Mouse (Mus musculus) fat pad, adult 2 months (tissue): ENCODE data around the gene Slc25a22.

Experiments used
- DNase-seq: peaks from one replicate; pipeline ENCODE4 v3.0.0-alpha.2; 2011; ENCODE audit warnings: low read depth, low spot score; ENCODE audit errors: extremely low read depth

Slc25a22 gene

GRCm38 (mm10) chr7:141436523-141436892, 1.2 kb downstream of the Slc25a22 start:
- no peak for DNase-seq

DNA sequence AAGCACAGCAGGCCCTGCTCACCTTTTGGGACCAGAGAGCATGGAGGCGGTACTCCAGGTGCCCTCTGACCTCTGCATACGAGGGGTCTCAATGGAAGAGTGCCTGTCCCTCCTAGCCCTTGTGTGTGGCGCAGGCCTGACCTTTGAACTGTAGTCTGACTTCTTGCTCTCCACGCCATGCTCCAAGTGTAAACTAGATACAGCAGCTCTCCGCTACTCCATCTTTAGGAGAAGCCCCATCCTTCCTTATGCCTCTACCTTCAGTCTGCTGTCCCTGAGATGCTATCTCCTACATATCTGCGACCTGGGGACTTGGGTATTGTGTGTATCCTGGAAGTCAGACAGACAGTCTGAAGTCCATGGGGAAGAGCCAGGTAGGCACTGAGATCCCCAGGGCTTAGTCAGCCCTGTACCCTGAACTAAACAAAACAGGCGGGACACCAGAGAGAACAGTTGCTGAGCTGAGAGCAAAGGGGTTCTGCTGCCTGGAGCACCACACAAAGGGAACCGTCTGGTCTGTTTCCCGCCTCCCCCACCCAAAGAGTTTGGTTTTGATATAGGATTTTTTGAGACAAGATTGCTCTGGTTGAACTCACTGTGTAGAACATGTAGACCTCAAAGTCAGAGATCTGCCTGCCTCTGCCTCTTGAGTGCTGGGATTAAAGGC, 1.7 kb downstream of the Slc25a22 start:
- no peak for DNase-seq

GRCm38 (mm10) chr7:141435129-141435855, 2.4 kb downstream of the Slc25a22 start:
- no peak for DNase-seq

GRCm38 (mm10) chr7:141434464-141434863, 3.2 kb downstream of the Slc25a22 start:
- DNase-seq = no peak

- no peak for DNase-seq
These were observed 3.9 kb downstream of the Slc25a22 start for GRCm38 (mm10) chr7:141433517-141434400.

DNA sequence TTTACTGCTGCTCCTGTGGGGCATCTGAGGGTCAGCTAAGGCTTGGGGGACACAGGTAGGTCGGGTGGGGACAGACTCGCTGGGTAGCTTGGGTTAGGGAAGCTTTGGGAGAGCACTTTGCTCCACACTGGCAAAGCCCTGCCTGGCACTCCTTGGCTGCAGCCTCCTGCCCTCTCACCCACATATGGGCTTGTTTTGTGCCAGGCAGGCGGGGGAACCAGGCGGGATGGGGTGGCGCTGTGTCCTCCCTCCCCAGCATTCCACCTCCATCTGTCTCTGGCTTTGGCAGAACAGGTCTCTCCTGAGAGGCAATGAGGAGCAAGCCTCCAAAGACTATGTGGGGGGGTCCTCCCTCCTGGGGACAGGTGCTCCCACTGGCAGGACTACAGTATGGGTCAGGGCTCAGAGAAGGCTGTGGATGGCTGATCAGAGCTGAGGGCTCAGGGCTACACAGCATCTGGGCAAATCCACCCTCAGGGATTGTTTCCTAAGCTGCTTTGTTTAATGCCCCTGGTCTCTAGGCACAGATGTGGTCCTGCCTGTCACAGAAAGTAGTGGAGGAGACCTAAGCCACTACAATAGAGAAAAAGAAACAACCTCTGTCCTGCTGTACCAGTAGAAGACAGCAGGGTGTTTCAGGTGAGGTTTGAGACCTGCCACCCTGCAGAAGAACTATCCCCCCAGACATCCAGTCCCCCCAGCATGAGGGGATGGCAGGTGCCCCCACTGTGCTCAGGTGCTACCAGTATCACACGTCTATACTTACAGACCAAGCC, 4.8 kb downstream of the Slc25a22 start:
- no peak for DNase-seq

- DNase-seq = no peak
These were observed 5.5 kb downstream of the Slc25a22 start for GRCm38 (mm10) chr7:141432186-141432611.

- DNase-seq = no peak
These were observed 6.1 kb downstream of the Slc25a22 start for GRCm38 (mm10) chr7:141431434-141432185.

DNA sequence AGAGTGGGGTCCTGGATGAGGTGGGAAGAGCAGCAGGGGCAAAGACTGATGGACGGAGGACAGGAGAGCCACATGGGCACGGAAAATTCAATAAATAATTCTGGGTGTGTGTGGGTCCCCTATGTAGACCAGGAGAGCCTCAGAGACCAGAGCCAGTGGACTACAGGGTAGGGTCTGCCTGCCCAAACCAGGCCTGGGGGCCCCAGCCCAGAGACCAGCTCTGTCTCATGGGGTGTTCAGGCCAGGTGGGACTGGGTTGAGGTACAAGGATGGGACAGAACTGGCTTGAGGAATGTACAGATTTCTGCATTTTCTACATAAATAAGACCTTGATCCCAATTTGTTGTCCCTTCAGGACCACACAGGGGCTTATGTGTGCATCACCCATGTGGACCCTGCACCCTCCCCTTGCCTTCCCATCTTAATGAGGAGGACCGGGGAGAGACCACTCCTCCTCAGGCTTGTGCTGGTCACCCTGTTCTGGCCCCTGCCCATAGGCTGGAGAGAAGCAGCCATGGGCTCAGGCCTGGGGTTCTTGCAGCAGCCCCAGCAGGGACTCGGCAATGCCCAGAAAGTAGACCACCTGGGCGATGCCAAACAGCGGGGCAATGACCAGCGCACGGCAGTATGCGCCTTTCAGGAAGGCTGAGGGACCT, 7.0 kb downstream of the Slc25a22 start:
- no peak for DNase-seq

DNA sequence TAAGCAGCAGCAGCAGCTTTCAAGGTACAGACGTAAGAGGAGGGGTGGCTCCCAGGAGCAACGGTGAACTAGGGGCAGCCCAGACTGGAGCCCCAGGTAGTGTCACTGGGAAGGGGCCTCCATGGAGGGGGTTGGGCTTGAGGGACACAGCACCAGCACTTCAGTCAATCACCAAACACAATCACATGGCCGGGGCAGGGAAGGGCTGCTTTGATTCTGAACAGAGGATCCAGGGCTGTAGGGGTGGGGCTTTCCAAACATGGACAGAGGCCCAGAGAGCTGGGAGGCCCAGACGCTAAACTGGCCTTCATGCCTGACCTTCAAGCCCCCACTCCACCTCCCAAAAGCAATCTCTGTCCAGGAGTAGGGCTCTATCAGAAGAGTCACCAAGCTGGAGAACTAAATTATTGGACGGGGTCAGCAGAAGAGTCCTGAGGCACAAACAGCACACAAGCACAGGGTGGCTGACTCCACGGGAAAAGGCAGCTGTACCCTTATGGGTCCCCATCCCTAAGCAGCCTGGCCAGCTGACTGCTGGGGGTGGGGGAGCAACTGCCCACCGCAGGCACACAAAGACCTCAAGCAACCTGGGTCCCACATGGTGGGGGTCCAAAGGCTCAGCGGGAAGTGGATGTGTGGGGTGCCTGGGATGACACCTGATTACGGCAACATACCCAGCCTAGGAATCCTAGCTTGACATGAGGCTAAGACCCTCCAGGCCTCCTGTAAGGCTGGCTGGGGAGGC, 7.7 kb downstream of the Slc25a22 start:
- DNase-seq = no peak

DNA sequence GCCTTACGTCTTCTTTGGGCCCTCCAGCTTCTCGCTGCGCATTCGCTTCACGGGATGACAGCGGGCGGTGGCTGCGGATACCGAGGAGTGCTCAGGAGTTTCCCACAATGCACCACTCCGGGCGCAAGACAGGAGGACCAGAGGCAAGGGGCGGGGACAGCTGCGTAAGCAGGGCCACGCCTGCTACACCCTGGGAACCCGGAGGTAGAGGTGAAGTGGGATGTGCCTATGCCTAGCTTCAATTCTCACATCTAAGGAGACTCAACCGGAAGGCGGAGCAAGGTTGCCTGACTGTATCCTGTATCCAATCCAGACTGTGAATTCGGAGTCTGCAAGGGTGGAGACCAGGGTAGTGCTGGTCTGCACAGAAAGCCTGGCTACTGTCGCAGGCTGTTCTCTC, 8.4 kb downstream of the Slc25a22 start, which contains the start of gene Cend1:
Cend1 (minus strand) TSS at position 182 of the 400 bp plus-strand sequence.
- no peak for DNase-seq

DNA sequence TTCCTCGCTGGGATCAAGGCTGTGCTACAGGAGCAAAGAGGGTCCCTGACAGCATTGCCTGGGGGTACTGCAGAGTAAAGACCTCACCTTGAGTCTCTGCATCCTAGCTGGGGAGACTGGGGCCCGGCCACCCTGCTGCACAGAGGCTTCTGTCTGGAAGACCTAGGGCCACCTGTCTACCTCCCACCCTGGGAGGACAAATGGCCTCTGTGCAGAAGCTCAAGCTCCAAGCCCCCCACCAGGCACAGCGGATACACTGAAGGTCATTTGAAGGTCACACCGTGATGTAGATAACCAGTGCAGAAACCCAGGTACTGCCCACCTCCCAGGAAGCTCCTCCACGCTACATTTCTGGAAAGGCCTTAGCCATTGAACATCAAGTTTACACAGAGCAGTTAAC, 9.0 kb downstream of the Slc25a22 start:
- no peak for DNase-seq

DNA sequence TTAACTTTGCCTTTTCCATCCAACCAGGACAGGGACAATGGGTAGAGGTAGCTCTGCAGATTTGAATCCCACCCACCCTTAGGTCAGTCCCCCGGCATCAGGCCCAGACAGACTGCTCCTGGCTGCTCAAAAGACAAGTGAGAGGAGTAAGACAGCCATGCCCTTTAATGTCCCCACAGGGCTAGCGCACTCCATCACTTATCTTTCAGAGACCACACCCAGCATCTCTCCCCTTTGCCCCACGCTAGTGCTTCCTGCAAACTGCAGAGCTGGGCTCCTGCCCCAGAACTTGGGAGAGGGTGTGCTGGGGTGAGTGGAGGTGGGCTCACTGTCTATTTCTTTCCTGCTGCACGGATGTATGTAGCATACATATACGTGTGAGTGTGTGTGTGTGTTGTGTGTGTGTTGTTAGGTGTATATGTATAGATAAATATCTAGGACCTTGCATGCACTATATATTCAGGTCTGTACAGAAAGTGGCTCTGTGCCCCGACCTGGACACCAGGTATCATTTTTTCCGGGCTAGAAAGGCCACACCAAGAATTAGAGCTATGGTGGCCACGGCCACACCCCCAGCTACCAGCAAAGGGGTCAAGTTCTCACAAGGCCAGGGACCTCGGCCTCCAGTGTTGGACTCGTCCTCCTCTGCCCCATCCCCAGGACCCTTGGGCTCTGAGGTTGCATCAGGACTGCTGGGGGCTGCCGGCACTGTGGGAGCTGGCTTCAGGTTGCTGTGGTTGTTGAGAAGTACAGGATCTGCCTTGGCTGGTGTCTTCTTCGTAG, 10.6 kb downstream of the Slc25a22 start:
- no peak for DNase-seq

GRCm38 (mm10) chr7:141423811-141424210, 13.9 kb downstream of the Slc25a22 start:
- DNase-seq = no peak

- DNase-seq = no peak
These were observed 17.5 kb downstream of the Slc25a22 start for GRCm38 (mm10) chr7:141420030-141420702.

DNA sequence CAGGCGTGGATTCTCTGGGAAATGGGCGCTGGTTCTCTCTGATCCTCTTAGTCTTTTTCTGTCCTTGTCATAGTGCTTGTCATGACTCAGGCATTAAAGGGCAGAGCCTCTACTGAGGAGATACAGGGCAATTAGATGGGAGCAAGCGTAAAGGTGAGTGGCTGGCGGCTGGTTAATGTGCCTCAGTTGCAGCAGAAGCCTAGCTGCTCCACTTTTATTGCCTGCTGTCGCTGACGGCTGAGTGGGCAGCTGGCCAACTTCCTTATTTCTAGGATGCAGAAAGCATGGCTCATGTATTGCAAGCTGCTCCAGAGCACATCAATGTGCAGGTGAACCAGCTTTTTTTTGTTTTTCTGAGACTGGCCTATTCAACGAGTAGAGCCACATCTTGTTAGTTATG, 18.7 kb downstream of the Slc25a22 start:
- no peak for DNase-seq
